Mouse (Mus musculus): ENCODE results near the gene Mical3.

DNA sequence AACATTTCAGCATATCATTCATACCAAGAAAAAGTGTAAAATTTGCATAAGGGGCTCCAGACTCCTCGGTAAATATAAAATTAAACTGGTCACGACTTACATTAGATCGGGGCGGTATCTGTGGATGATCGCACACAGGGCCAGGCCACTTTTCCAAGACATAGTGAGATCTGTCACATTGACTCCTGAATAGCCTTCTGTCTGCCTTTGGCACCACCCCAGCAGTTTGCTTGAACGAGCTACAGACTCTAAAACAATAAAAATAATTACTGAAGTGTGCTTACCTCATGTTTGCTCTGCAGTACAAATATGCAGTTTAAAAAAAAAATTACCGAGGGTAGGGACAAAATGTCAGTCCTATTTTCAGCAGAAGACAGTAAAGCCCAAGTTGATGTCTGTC lies 103.9 kb downstream of the Mical3 start:
- TF ChIP-seq CTCF (IDR thresholded peaks at IDR 0.05; ENCODE audit: borderline replicate concordance, insufficient read depth, low read length) (no peak), POLR2A (IDR thresholded peaks at IDR 0.05; ENCODE audit: low read depth, low read length) (no peak)
